Mouse (Mus musculus) heart, postnatal 0 days (tissue): Measurements from ENCODE around the gene Aldh8a1.

Source experiments
- CTCF ChIP-seq: IDR thresholded peaks from 2 replicates; pipeline ENCODE4 v1.5.1; 2016; ENCODE audit warnings: antibody characterized with exemption, control low read depth, low read depth
- EP300 ChIP-seq: IDR thresholded peaks from 2 replicates; pipeline ENCODE4 v1.6.1; 2016; ENCODE audit warnings: antibody characterized with exemption, low read depth

GRCm38 (mm10) chr10:21382914-21383313 is 5.8 kb downstream of the Aldh8a1 start:
- TF ChIP-seq CTCF (peak; percentile 77), EP300 (no peak)
